Mouse (Mus musculus) lung, postnatal 0 days (tissue): Measurements from ENCODE around the gene Sec1.

Experiments
- CTCF ChIP-seq: IDR thresholded peaks from 2 replicates; pipeline ENCODE4 v1.5.1; 2016; ENCODE audit warnings: antibody characterized with exemption, mild to moderate bottlenecking
- EP300 ChIP-seq: IDR thresholded peaks from 2 replicates; pipeline ENCODE4 v1.6.1; 2016; ENCODE audit warnings: antibody characterized with exemption, mild to moderate bottlenecking, control low read depth

- TF ChIP-seq EP300 (no peak), CTCF (no peak)
These were observed 21.0 kb upstream of the Sec1 start, which contains the start of gene Rpl18 for GRCm38 (mm10) chr7:45715090-45715708.
